Mouse (Mus musculus): ENCODE data around the gene Coq8a.

Coq8a gene

DNA sequence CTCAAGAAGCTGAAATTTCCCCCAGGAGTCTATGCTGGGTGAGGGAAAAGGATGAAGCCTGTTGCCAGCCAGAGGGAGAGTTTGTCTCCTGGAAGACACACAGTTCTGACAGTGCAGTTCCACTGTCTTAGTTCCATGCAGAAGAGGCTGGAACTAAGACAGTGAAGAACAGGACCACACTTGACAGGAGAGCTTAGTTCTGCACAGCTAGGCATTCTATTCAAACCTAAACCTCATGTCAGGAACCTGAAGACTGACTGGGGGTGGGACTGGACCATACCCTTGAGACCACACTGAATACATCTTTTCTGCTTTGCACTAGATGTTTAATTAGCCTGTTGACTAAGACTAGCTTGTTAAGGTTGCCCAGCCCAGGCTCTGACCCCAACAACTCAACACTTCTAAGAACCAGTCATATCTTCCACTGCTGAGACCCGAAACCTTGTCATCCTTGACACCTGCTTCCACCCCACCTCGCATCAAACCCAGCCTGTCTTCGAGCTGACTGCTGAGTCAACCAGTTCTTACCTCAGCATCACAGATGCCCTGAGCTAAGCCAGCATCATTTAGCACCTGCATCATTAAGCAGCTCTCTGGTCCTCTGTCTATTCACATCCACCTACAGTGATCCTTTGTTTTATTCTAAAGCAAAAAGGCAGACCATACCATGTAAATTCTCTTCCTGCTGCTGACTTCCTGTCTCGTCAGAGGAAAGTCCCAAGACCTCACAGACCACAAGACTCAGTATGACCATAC lies at the start of gene Coq8a:
Gene Coq8a (minus strand): TSS at position 644 of the 756 bp plus-strand sequence.
- no peak for DNase-seq (ENCODE audit: low spot score in 2 of 2)

DNA sequence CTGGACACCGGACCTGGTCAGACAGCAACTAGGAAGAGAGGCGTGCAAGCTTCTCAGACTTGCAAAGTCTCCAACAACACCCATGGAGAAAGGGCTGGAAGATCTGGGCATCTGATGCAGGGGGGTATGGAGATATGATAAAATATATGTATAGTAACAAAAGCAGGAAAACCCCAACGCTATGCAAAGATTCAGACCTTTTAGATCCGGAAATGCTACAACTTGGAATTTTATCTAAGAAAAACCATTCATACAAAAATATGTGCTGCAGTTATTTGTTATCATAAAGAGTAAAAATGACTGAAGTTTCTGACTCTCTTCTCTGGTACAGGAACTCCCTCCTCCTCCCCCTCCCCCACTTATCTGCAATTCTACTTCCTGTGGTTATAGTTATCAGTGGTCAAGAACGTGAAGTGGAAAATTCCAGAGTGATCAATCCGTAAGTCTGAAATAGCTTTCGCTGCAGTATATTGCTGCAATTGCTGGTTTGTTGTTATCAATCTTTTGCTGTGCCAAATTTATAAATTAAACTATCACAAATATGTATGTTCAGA lies 49.3 kb upstream of the Coq8a start:
- DNase-seq (ENCODE audit: low spot score in 2 of 2): no peak

DNA sequence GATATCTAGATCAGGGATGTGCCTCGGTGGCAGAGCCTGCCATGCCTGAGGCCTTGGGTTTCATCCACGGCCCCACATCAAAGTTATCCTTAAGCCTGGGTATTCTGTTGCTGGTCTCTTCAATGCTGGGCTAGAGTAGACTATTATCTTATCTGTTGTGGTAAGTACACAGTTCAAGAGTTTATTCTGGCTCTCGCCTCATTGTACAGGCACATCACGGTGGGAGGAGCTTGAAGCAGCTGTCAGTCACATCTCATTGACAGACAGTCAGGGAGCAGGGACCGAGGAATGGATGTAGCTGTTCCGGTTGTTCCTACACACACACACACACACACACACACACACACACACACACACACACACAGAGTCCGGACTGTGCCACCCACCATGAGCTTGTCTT lies 48.5 kb upstream of the Coq8a start:
- no peak for DNase-seq (ENCODE audit: low spot score in 2 of 2)

DNA sequence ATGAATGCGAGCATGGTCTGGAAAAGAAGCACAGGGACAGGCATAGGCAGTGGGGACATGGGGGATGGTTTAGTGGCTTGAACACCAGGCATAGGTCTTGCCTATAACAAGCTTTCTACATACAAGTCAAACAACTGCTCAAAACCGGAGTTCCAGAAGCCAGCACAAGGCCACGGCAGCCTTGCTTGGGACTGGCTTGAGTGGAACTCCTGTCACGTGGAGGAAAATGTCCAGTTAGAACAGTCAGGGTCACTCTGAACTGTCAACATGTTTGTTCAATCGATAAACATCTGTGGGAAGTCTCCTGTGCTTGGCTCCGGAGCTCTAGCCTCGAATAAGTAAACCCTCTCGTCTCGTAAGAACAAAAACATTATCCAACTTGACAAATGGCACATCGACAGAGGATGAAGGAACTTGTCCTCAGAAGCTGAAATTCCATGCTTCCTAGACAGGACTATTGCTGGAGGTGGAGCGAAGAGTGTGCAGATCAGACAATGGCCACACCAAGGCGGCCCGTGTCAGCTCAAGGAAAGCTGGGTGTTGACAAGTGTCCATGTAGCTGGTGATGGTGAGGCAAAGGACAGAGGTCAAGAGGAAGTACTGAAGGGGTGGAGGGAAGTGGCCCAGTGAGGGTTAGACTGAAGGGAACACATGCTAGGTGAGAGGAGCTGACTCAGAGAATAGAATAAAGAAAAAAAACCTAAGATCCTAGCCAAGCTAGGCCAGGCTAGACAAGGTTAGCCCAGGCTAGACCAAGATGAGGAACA lies 46.5 kb upstream of the Coq8a start:
- no peak for DNase-seq (ENCODE audit: low spot score in 2 of 2)

DNA sequence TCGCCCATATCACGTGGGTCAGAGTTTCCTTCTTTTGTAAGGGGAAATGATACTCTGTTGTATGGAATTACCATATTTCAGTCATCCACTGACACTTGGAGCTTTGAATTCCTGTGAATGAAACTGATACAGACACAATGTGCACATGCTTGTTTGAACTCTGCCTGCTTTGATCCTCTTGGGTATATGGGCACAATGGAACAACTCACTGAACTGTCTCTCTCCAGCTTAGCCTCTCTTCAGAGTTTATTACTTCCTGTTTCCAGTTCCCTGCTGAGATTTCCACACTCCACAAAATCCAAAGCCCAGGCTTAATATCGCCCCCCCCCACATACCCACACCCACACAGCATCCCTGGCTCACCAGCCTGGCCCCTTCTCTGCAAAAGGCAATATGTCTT lies 32.3 kb upstream of the Coq8a start:
- no peak for DNase-seq (ENCODE audit: low spot score in 2 of 2)

DNA sequence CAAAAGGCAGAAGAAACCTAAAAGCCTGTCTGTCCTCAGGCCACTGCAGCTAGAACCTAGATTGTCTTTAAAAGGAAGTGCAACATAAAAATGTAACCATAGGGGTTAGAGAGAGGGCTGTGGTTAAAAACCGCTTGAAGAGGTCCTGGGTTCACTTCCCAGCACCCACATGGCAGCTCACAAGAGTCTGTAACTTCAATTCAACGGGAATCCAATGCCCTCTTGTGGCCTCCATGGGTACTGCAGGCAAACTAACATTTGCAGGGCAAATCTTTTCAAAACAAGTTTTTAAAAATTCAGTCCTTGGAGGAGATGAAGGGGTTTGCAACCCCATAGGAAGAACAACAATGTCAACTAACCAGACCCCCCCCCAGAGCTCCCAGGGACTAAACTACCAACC lies 31.2 kb upstream of the Coq8a start:
- DNase-seq (ENCODE audit: low spot score in 2 of 2): no peak

DNA sequence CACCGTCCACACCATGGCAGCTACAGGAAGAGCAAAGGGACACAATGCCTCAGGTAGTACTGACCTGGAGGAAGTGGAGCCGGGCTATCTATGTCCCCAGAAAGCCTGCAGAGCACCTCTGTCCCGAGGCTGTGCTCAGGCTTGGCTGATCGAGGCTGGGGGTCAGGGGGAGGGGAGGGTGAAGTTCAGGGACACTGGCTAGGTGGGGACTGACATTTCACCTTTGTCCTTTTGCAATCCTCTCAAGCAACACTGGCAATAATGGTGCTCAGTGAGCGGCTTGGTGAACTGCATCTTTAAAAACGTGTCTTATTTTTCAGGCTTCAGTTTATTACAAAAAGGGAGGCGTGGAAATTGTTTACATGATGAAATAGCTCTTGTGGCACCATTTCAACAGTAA lies 30.5 kb upstream of the Coq8a start:
- DNase-seq (ENCODE audit: low spot score in 2 of 2): no peak

DNA sequence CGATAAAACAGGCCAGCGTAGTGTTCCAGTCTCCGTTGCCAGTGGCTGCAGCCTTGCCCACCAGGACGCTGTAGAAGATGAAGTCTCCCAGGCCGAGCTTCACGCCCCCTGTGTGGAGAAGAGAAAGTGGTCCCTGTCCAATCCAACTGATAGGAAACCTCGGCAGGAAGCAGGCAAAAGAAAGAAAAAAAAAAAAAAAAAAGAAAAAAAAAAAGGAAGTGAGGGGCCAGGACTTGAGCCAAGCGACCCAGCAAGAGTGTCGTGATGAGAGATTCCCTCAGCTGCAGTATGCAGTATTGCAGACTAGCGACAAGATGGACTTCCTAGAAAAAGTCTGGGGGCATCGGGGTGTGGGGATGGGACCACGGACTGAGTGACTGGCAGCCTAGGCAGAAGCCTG lies 29.5 kb upstream of the Coq8a start:
- no peak for DNase-seq (ENCODE audit: low spot score in 2 of 2)

DNA sequence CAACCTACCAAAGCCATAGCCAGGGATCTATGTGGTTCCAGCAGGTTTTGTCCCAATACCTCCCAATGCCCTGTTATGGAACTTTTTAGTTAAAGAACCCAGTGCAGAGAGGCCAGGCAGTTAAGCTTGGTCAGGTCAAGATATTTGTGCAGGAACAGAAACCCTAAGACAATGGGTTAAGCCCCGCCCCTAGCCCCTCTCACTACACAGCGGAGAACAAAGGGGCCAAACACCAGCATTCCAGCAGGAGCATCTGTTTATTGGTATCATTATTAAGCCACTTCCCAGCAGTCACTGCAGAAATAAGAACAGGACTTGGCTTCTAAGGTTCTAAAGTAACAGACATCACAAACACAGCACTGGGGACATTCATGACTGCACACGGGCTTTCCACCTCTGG lies 27.4 kb upstream of the Coq8a start:
- DNase-seq (ENCODE audit: low spot score in 2 of 2): no peak

DNA sequence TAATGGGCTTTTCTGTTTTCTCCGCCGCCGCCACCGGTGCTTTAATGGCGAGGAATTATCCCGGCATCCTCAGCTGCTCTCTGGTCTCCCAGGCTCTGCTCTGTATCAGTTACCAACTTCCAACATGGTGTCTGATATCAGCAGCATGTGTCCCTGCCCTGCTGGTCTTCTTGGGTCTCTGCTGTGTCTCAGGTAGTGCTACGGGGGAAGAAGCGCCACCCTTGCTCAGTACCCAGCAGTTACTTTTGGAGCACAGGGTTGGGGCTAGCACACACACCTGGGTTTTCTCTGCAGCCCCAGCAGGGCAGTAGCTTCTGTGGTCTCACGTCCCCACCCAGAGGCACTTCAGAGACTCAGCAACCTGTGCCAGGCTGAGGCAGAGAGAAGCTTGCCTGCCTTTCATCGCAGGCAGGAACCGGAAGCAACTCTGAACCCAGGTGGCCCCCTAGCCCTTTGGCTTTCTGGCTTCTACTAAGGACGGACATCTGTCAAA lies 26.9 kb upstream of the Coq8a start:
- DNase-seq (ENCODE audit: low spot score in 2 of 2): no peak

DNA sequence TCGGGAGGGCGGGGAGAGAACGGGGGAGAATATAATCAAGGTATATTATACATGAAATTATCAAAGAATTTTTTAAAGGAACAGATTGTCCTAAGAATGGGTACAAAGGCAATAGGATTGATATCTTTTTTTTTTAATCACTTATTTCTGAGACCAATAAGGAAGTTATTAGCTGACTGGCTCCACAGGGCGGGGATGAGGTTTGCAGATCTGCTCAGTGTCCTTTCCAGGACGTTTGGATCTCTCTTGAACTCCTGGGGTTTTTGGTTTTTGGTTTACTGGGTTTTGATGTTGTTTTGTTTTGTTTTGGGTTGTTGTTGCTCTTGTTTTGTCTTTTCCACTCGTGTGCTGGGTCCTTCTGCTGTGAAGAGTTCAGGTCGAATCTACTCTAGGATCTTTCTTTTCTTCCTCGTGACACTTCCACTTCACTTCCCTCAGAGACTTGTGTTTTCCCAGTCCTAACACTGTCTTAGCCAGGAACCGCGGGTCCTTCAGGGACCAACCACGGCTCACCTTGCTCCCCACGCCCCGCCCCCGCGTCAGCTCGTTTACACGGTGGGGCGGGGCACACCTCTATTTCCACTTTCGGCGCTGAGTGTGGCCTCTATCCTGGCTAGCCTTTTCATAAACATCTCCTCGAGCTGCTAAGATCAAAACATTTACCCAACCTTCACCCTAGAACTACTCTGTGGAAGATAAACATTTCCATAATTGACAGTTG lies 26.3 kb upstream of the Coq8a start:
- DNase-seq (ENCODE audit: low spot score in 2 of 2): no peak

DNA sequence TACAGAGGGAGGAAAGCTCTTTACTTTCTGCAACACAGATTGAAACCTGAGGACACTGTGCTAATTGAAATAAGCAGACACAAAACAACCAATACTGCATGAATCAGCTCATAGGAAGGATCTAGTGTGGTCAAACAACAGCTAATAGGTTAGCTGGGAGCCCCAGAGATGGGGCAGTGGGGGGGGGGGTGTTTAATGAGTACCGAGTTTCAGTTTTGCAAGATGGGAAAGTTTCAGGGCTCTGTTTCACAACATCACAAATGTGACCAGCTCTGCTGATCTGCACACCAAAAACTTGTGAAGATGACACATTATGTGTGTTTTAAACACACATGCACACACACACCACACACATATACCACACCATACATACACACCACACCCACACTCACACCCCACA lies 22.6 kb upstream of the Coq8a start:
- DNase-seq (ENCODE audit: low spot score in 2 of 2): no peak

DNA sequence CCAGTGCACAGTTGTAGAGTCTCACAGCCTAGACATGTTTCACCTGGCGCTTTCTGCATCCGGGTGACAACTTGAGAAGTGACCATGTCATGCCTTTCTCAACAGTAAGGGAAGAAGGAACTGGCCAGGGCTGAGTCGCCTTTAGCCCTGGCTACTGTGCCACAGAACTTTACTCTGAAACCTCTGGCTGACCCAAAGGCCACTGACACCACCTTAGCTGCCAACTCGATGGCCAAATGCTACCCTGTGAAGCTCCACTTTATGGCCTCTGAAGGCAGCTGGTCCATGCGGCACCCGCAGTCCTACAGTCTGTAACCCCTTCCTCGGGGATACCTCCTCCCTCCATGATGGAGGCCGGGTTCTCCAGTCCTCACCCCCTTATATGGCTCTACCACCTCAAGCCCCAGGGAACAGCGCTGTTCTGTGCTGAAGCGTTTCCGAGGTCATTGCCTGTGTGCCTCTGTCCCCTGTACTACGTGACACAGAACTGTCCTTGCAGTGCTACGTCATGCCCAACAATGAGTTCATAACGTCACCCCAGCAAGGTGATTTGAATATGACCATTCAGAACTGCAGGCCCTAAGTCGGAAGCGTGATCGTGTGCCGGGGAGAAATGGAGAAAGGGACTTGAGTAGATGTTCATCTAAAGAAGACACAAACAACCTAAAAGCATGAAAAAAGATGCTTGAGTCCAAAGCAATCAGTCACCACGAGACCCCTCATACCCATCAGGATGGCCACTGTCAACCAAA lies 21.6 kb upstream of the Coq8a start:
- no peak for DNase-seq (ENCODE audit: low spot score in 2 of 2)

DNA sequence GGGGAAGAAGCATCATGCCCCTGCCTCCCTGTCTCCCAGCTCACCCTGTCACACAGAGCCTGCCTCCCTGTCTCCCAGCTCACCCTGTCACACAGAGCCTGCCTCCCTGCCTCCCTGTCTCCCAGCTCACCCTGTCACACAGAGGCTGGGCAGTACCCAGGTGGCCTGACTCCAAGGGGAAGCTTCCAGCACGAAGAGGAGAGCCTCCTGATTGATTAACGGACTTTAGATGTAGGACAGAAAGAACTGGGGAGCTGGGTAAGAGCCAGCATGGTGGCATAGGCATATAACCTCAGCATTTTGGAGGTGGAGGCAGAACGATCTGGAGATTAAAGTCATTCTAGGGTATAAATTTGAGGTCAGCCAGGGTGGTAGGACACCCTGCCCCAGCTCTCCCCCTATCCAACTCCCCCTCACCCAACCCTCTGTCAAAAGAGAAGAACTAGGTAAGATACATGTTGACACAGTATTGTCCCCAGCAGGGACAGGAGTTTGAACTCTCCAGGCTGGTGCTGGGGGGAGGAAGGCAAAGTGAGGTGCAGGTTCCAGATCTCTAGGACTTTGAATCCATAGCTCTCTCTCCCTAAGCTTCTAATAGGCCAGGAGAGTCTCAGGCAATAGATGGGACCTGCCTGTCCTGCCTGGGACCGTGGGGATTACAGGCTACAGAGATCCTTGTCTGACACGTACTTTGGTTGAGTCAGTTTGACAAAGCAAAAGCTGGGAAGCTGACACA lies 17.3 kb upstream of the Coq8a start:
- DNase-seq (ENCODE audit: low spot score in 2 of 2): no peak

DNA sequence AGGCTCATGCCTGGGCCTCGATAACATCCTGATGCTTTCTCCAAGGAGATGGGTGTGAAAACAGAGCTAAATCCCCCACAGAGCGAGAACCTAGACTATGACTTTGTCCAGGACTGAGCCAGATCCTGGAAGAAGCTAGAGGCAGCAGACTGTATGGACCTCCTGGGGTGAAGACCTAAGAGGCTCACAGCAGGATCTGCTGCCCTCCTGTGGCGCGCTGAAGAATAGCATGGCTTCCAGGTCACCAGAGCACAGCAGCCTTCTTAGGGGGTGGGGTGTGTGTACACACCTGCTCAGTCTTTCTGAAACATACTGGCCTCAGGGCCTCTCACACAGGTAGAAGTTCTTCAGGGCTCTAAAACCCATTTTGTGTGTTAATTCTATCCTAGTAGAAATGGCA lies 15.6 kb upstream of the Coq8a start:
- DNase-seq (ENCODE audit: low spot score in 2 of 2): peak; percentile 23 to 33

DNA sequence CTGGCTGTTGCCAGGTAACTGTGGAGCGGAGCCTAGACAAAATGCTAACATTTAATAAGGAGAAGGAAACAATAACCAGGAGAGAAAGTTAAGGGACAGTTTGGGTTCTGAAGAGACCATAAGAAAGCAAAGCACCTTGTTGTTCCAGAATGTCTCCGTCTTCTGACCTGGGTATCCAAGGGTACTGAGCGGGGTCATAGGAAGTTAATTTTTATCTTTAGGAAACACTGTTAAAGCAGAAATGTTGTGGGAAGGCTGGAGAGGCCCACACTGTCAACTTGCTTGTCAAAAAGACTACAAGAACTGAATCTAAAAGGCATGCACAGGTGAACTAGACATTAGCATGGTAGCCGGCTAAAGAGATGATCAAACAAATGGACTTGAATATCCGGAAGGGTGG lies 13.5 kb upstream of the Coq8a start:
- DNase-seq (ENCODE audit: low spot score in 2 of 2): no peak

DNA sequence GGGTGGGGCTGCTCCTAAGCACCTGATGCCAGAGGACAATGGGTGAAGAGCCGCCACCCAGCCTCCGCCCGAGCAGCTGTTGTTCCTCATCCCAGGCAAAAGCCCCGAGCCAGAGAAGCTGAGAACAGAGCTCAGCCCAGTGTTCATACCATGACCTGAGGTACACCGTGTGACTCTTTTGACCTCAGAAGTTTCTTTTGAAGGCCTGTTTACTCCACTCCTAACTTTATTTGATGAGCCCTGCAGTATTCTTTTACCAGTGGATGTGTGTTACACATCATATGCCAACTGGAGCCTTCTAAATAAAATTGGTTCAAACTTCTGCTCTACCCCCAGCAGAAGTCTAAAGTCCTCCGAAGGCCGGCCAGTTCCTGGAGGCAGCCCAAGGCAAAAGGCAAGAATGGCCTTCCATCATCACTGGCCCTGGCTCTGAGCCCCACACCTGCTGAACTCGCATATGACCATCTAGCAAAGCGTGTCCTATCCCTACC lies 11.4 kb upstream of the Coq8a start:
- DNase-seq (ENCODE audit: low spot score in 2 of 2): no peak

DNA sequence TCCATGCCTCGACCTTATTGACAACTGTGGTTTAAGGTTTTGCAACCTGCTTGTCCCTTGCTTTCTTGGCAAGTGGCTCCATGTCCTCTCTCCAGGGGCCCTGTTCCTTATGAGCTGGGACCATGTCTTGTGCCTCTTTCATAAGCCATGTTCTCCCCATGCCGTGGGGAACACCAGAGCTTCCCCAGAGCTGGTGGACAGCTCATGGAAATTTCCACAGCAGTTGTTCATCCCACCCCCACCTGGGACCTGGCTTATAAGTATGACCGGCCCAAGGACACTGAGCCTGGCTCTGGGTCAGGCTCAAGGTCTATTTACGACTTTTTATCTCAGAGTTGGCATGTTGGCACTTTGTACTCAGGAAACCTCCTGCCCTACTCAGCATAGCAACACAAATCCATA lies 10.6 kb upstream of the Coq8a start:
- no peak for DNase-seq (ENCODE audit: low spot score in 2 of 2)

DNA sequence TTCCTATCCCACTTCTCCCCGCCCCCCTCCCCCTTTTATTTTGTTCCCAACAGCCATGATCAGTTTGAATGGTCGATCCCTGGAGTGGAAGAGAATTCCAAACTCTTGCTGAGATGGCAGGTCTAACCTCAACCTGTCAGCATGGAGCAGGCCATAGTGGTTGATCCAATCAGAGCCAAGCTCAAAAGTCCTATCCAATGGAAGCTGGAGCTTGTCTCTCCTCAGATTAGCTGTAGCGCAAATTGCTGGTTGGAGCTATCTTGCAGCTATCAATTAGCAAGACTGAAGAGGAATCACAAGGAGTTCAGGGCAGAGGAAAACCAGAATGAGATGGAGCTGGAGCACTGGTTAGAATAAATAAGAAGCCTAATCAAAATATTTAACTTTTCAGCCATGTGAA lies 9.0 kb upstream of the Coq8a start:
- DNase-seq (ENCODE audit: low spot score in 2 of 2): no peak

DNA sequence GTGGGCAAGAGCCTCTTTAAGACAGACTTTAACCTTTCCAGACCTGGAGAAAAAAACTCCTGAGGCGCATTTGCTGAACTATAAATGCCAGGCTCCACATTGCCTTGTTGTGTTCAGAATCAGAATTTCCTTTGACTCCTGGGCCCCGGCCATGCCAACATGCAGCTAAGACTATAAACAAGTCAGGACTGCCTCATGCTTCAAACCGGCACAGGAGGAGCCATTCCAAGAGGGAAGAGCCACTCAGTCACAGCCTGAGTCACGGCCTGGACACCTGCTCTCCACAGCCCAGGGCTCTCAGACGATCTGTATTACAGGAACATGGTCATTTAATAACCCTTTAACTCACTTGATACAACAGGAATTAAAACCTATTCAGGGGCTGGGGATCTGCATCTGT lies 1.3 kb upstream of the Coq8a start:
- no peak for DNase-seq (ENCODE audit: low spot score in 2 of 2)

DNA sequence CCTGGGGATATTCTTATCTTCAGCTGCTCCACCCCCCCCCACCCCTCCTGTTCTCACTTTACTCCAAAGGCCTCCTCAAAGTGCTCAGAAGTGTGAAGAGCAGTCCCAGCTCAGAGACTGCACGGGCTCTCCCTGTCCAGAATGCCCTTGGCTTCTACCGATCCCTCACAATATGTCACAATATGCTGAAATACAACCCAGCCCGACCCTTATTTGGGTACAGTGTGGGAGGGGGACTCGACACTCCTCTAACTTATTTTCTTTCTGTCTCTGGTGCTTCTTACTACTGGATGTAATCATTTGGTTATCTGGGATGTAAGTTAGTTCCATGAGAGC lies 281 bp upstream of the Coq8a start:
- DNase-seq (ENCODE audit: low spot score in 2 of 2): no peak

Measured in frontal cortex, postnatal 25 days (tissue).